Mouse (Mus musculus) myocyte (in vitro differentiated cells): ENCODE measurements around the gene Ptk6.

Experiments
- E2F4 ChIP-seq: IDR thresholded peaks from one replicate; pipeline ENCODE4 v1.6.1; 2011; ENCODE audit warnings: mild to moderate bottlenecking, control low read depth, moderate library complexity; ENCODE audit not compliant: insufficient read depth
- MAX ChIP-seq: IDR thresholded peaks from one replicate; pipeline ENCODE4 v1.6.1; 2011; ENCODE audit warnings: low read depth, mild to moderate bottlenecking, control low read depth
- MYOD1 ChIP-seq, 3 experiments: IDR thresholded peaks; one replicate each; pipeline ENCODE4 v1.6.1; 2011; ENCODE audit warnings: control low read depth in 2 of 3, low read depth in 2 of 3, mild to moderate bottlenecking in 2 of 3, moderate library complexity in 1 of 3; ENCODE audit not compliant: insufficient read length in 2 of 3, control insufficient read depth in 1 of 3
- MYOG ChIP-seq, 3 experiments: IDR thresholded peaks; one replicate each; pipeline ENCODE4 v1.6.1; 2011; ENCODE audit warnings: control low read depth in 2 of 3, low read depth in 2 of 3, mild to moderate bottlenecking in 2 of 3; ENCODE audit not compliant: insufficient read length in 2 of 3, control insufficient read depth in 1 of 3, insufficient read depth in 1 of 3
- POLR2A ChIP-seq: IDR thresholded peaks from one replicate; pipeline ENCODE4 v1.6.1; 2011; ENCODE audit warnings: low read depth, mild to moderate bottlenecking, control low read depth, moderate library complexity; ENCODE audit not compliant: insufficient read length
- POLR2AphosphoS2 ChIP-seq: IDR thresholded peaks from one replicate; pipeline ENCODE4 v1.6.1; 2011; ENCODE audit warnings: low read depth, control low read depth; ENCODE audit not compliant: insufficient read length
- REST ChIP-seq: IDR thresholded peaks from one replicate; pipeline ENCODE4 v1.6.1; 2011; ENCODE audit warnings: mild to moderate bottlenecking, control low read depth, moderate library complexity; ENCODE audit not compliant: insufficient read depth, insufficient read length
- TCF12 ChIP-seq: IDR thresholded peaks from one replicate; pipeline ENCODE4 v1.6.1; 2011; ENCODE audit warnings: mild to moderate bottlenecking, control low read depth; ENCODE audit not compliant: poor library complexity, insufficient read depth, severe bottlenecking
- TCF3 ChIP-seq: IDR thresholded peaks from one replicate; pipeline ENCODE4 v1.6.1; 2011; ENCODE audit warnings: low read depth, control low read depth; ENCODE audit not compliant: insufficient read length
- USF1 ChIP-seq: IDR thresholded peaks from one replicate; pipeline ENCODE4 v1.6.1; 2011; ENCODE audit warnings: low read depth, mild to moderate bottlenecking, control low read depth, moderate library complexity

GRCm38 (mm10) chr2:181150281-181150680 is 52.3 kb downstream of the Ptk6 start:
- TF ChIP-seq POLR2AphosphoS2 (no peak), MAX (no peak), TCF12 (no peak), POLR2A (no peak), REST (no peak), MYOG (IDR thresholded peaks at IDR 0.05; ENCODE audit: control insufficient read depth in 1 of 3, insufficient read depth in 1 of 3, insufficient read length in 2 of 3, low read depth in 2 of 3) (no peak), TCF3 (no peak), USF1 (no peak), MYOD1 (IDR thresholded peaks at IDR 0.05; ENCODE audit: control insufficient read depth in 1 of 3, insufficient read length in 2 of 3, low read depth in 2 of 3) (no peak), E2F4 (no peak)
